Mouse (Mus musculus) lung, postnatal 36 days (tissue): ENCODE data around the gene Comtd1.

Experiments used
- DNase-seq: peaks from one replicate; pipeline ENCODE4 v3.0.0; 2022; ENCODE audit warnings: mixed read lengths

The Comtd1 gene

DNA sequence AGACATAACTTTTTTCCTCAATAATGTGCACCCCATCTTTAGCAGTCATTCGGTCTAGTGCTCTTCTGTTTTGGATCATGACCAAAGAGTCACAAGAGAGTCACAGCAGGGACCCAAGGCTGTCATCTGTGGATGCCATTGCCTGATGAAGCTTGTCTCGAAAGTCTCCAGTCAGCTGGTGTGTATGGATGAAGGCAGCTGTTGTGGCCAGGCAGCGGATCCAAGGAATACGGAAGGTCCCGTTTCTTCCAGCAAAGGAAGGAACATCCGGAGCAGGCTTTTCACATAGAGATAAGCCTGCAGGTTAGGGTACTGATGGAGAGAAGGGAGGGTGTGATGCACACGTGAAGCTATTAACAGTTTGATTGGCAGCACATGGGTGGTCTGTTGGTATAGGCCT is 47.2 kb downstream of the Comtd1 start:
- no peak for DNase-seq

DNA sequence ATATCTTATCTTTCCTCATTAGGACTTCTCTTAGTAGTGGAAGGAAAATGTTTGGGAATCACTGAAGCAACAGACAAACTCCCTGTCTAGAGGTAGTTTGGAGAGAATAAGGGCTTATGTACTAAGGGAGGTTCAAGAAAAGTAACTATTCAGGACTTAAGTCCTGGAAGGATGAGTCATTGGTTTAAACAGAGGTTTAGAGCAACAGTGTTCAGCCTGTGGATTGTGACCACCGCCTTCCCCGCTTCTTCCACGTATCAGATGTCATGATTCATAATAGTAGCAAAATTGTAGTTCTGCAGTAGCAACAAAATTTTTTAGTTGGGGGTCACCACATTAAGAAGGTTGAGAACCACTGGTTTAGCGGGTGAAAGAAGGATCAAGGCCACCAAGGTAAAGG is 48.1 kb downstream of the Comtd1 start:
- no peak for DNase-seq
